ENCODE assay signal across 13 mouse cellular contexts in the genomic region with DNA sequence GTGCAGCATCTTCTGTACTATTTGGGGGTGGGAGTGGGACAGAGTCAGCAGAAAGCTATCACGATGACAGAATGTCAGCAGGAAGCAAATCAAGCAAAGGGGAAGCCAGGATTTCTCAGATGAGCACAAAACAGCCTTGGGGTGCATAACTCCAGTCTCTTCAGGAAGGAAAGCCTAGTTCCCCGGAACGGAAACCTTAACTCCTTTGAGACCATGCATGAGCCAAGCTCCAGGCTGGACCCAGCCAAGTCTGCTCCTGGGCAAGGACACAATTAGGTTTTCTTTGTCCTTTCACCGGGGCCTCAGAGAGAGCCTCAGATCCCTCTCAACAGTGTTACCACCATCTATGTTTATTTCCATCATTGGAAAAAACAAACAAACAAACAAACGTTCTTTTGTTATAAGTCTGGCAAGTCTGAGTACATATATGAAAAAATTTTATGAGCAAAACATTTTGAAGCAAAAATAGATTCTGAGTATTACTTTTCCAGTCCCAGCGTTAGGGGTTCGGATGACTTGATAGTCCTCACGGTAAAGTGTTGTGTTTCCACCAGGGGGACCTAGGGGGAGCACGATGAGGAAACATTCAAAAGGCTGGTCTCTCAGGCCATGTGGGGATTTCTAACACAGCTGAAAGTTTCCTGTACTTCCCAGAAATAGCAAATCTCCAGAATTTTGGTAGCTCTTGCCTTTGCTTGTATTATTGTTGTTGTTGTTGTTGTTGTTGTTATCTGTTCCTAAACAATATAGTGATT. TPM values are rescaled to one million over a fixed set of nuclear protein-coding genes. Genes with fewer than 3 reads are reported as not detected.
DNase-seq lines count a peak whose midpoint lies in the region; ATAC-seq and TF ChIP-seq lines count a peak whose summit lies in the region.
"Had no signal": no experiment of that assay in that cellular context is flagged by ENCODE, and none has a peak within 500 bp of the region (broad histone marks: within the 10 kb centered on the region; RNA-seq: fewer than 3 reads in every experiment).

No protein-coding gene starts in this region.

- H3K36me3 ChIP-seq in kidney, embryonic 14.5 days (ENCODE audit: control insufficient read depth, insufficient read depth, low read length): no peaks in the 10 kb centered on the region
- H3K36me3 ChIP-seq in E14TG2a.4 (ENCODE audit: insufficient read depth, low read length): no peaks in the 10 kb centered on the region
- H3K36me3 ChIP-seq: neural tube, embryonic 12.5 days had no signal

- H3K27ac ChIP-seq in kidney, embryonic 14.5 days (ENCODE audit: low read depth, low read length): no peak overlapping the region
- H3K27ac ChIP-seq: macrophage; neural tube, embryonic 12.5 days had no signal

- peak; percentile 35 for DNase-seq in embryo, embryonic 10 days (ENCODE audit: low spot score)
- no peak for DNase-seq in embryo, embryonic 9.5 days (ENCODE audit: extremely low spot score)
- DNase-seq in kidney, adult 9 months: peak; percentile 37
- peak; percentile 11 to 36 for DNase-seq in heart, postnatal 14 days
- DNase-seq in Muller cell, postnatal 12 days (ENCODE audit: inconsistent ontology term): no peak
- DNase-seq in layer of hippocampus, postnatal 25 days (ENCODE audit: extremely low spot score in 1 of 2, low spot score in 1 of 2): no peak

- peak; percentile 21 for TF ChIP-seq CTCF in E14TG2a.4 (conservative IDR thresholded peaks at IDR 0.05; ENCODE audit: low read length)

- no peaks in the 10 kb centered on the region for H3K4me1 ChIP-seq in kidney, embryonic 14.5 days (ENCODE audit: control insufficient read depth, insufficient read depth, low read length)
- H3K4me1 ChIP-seq in E14TG2a.4 (replicated peaks; ENCODE audit: low read depth, low read length): no peaks in the 10 kb centered on the region

- no peak for ATAC-seq in kidney, embryonic 14.5 days (ENCODE audit: low FRiP score, low TSS enrichment)

- H3K9ac ChIP-seq in kidney, embryonic 14.5 days (ENCODE audit: low read depth, low read length): no peak overlapping the region
- H3K9ac ChIP-seq: neural tube, embryonic 12.5 days had no signal

- 51% methylated on average over 9 of the region's 9 CpGs for WGBS in kidney, embryonic 14.5 days

- no peak overlapping the region for H3K4me2 ChIP-seq in kidney, embryonic 14.5 days (replicated peaks; ENCODE audit: low read depth, low read length)
- H3K4me2 ChIP-seq: neural tube, embryonic 12.5 days had no signal

- no peak overlapping the region for H3K4me3 ChIP-seq in kidney, embryonic 14.5 days (ENCODE audit: low read length)
- H3K4me3 ChIP-seq in E14TG2a.4 (replicated peaks; ENCODE audit: low read length): no peak overlapping the region
- H3K4me3 ChIP-seq: neural tube, embryonic 12.5 days had no signal

- H3K9me3 ChIP-seq in kidney, embryonic 14.5 days (ENCODE audit: control insufficient read depth, low read length): no peaks in the 10 kb centered on the region
- no peaks in the 10 kb centered on the region for H3K9me3 ChIP-seq in E14TG2a.4 (ENCODE audit: low read length)
- H3K9me3 ChIP-seq: neural tube, embryonic 12.5 days had no signal

- H3K27me3 ChIP-seq in kidney, embryonic 14.5 days (ENCODE audit: control insufficient read depth, insufficient read depth, low read length): no peaks in the 10 kb centered on the region
- H3K27me3 ChIP-seq in E14TG2a.4 (ENCODE audit: insufficient read depth, low read length): no peaks in the 10 kb centered on the region
- H3K27me3 ChIP-seq: neural tube, embryonic 12.5 days had no signal

- intact Hi-C loops in heart, postnatal 14 days (cut with DNase I): no loop called here

RNA-seq across cellular contexts. Expression of a gene that starts 31.2 kb away (rescaled TPM):
- not detected in 2 replicates for polyA plus RNA-seq in kidney, embryonic 14.5 days (2014; fragmentation: Nextera tagmentation; extraction: Ambion mirVana)
- total RNA-seq in heart, postnatal 14 days (2021): not detected
- total RNA-seq in layer of hippocampus, postnatal 25 days (2021): not detected
- total RNA-seq: gastrocnemius, postnatal 4 days had no signal
- polyA plus RNA-seq: macrophage; neural tube, embryonic 12.5 days; small intestine, adult 2 months; thymus, postnatal 0 days had no signal

Comparison
In these comparisons a context has a peak if more than half of its experiments do, and no peak if none do; other contexts are left out.
1. DNase-seq: peak in embryo, embryonic 10 days (single experiment), kidney, adult 9 months (single experiment) and heart, postnatal 14 days (2 of 2); none in embryo, embryonic 9.5 days (single experiment), Muller cell, postnatal 12 days (single experiment) and layer of hippocampus, postnatal 25 days (0 of 2).